Mouse (Mus musculus): ENCODE measurements around the gene Tbx15. TPM values are rescaled to one million over a fixed set of nuclear protein-coding genes. Genes with fewer than 3 reads are reported as not detected.

Tbx15 gene
- total RNA-seq, 1 experiment = 1.4 TPM

- Histone ChIP-seq H3K4me3 (ENCODE audit: insufficient read depth in 1 of 2, low read depth in 1 of 2, low read length in 2 of 2, poor library complexity in 1 of 2, severe bottlenecking in 1 of 2) (no peak overlapping the region; a peak in 1 of 4 replicates), H3K27ac (ENCODE audit: insufficient read depth, low read depth, low read length, poor library complexity, severe bottlenecking) (no peak overlapping the region), H3K36me3 (ENCODE audit: control insufficient read depth, insufficient read depth, low read length, poor library complexity, severe bottlenecking) (no peaks in the 10 kb centered on the region), H3K9me3 (ENCODE audit: control insufficient read depth, insufficient read depth, low read depth, low read length) (no peaks in the 10 kb centered on the region), H3K9ac (ENCODE audit: insufficient read depth, low read depth, low read length, poor library complexity, severe bottlenecking) (no peak overlapping the region; the same call in 1 of the 2 replicates), H3K4me1 (ENCODE audit: control insufficient read depth in 2 of 2, insufficient read depth in 2 of 2, low read length in 2 of 2, poor library complexity in 1 of 2) (peaks cover 0 to 6% of the 10 kb centered on the region in 2 experiments; a peak in 1 of 4 replicates)
- in situ Hi-C loops (cut with MboI; ENCODE audit: low sequenced_read_pairs in 2 of 2, unreplicated experiment in 2 of 2) = no loop called here
- no peak for TF ChIP-seq CHD2 (IDR thresholded peaks at IDR 0.05; ENCODE audit: low read depth, low read length)
- TF ChIP-seq ZNF384 (IDR thresholded peaks at IDR 0.05; ENCODE audit: low read depth, low read length) = no peak
- TF ChIP-seq MAFK (IDR thresholded peaks at IDR 0.05; ENCODE audit: insufficient read depth, low read depth, low read length) = no peak
- no peak for TF ChIP-seq HCFC1 (IDR thresholded peaks at IDR 0.05; ENCODE audit: borderline replicate concordance, insufficient read depth, low read length)
- no peak for TF ChIP-seq ZC3H11A (IDR thresholded peaks at IDR 0.05; ENCODE audit: borderline replicate concordance, low read depth, low read length)
- no peak for DNase-seq (ENCODE audit: low read depth, low spot score)
These were observed 21.2 kb downstream of the Tbx15 start for GRCm38 (mm10) chr3:99261371-99261791.

GRCm38 (mm10) chr3:99261986-99262385 lies 21.8 kb downstream of the Tbx15 start:
- Histone ChIP-seq H3K4me1 (ENCODE audit: control insufficient read depth in 2 of 2, insufficient read depth in 2 of 2, low read length in 2 of 2, poor library complexity in 1 of 2) (peaks cover 0 to 6% of the 10 kb centered on the region in 2 experiments; a peak in 1 of 4 replicates), H3K4me3 (ENCODE audit: insufficient read depth in 1 of 2, low read depth in 1 of 2, low read length in 2 of 2, poor library complexity in 1 of 2, severe bottlenecking in 1 of 2) (no peak overlapping the region)

DNA sequence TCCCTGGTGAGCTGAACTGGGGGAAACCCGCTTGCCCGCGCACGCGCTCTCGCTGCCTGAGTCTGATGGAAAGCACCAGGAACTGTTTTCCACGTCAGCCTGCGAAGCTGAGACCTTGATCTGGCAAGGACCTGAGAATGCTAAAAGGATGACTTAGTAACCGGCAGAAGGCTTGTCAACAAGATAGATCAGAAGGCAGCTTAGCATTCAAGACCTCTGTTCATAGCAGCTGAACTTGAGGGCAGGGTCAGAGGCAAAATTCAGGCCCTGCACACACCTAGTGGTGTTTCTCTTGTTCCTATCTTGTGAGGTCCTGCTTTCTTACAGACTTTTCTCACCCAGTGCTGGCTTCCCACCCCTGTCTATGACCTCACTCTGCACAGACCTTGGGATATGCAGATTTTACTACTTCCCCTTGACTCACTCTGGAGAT lies 23.3 kb downstream of the Tbx15 start:
- H3K4me1 ChIP-seq (ENCODE audit: control insufficient read depth in 2 of 2, insufficient read depth in 2 of 2, low read length in 2 of 2, poor library complexity in 1 of 2) = peaks cover 0 to 2% of the 10 kb centered on the region in 2 experiments; a peak in 1 of 4 replicates
- no peak for TF ChIP-seq HCFC1 (IDR thresholded peaks at IDR 0.05; ENCODE audit: borderline replicate concordance, insufficient read depth, low read length)
- TF ChIP-seq ZNF384 (IDR thresholded peaks at IDR 0.05; ENCODE audit: low read depth, low read length) = no peak
- TF ChIP-seq CHD2 (IDR thresholded peaks at IDR 0.05; ENCODE audit: low read depth, low read length) = no peak
- no peak for TF ChIP-seq ZC3H11A (IDR thresholded peaks at IDR 0.05; ENCODE audit: borderline replicate concordance, low read depth, low read length)
- TF ChIP-seq MAFK (IDR thresholded peaks at IDR 0.05; ENCODE audit: insufficient read depth, low read depth, low read length) = no peak
- no peaks in the 10 kb centered on the region for H3K36me3 ChIP-seq (ENCODE audit: control insufficient read depth, insufficient read depth, low read length, poor library complexity, severe bottlenecking)
- no peak for DNase-seq (ENCODE audit: low read depth, low spot score)
- H3K9me3 ChIP-seq (ENCODE audit: control insufficient read depth, insufficient read depth, low read depth, low read length) = no peaks in the 10 kb centered on the region
- H3K4me3 ChIP-seq (ENCODE audit: insufficient read depth in 1 of 2, low read depth in 1 of 2, low read length in 2 of 2, poor library complexity in 1 of 2, severe bottlenecking in 1 of 2) = no peak overlapping the region
- no peak overlapping the region for H3K27ac ChIP-seq (ENCODE audit: insufficient read depth, low read depth, low read length, poor library complexity, severe bottlenecking)
- in situ Hi-C loops (cut with MboI; ENCODE audit: low sequenced_read_pairs in 2 of 2, unreplicated experiment in 2 of 2) = no loop called here
- no peak overlapping the region for H3K9ac ChIP-seq (ENCODE audit: insufficient read depth, low read depth, low read length, poor library complexity, severe bottlenecking)

More at GRCm38 (mm10) chr3:99261986-99262385, 21.8 kb downstream of the Tbx15 start:
- Histone ChIP-seq H3K27ac (ENCODE audit: insufficient read depth, low read depth, low read length, poor library complexity, severe bottlenecking) (no peak overlapping the region), H3K9me3 (ENCODE audit: control insufficient read depth, insufficient read depth, low read depth, low read length) (no peaks in the 10 kb centered on the region), H3K9ac (ENCODE audit: insufficient read depth, low read depth, low read length, poor library complexity, severe bottlenecking) (no peak overlapping the region), H3K36me3 (ENCODE audit: control insufficient read depth, insufficient read depth, low read length, poor library complexity, severe bottlenecking) (no peaks in the 10 kb centered on the region)
- in situ Hi-C loops (cut with MboI; ENCODE audit: low sequenced_read_pairs in 2 of 2, unreplicated experiment in 2 of 2) = no loop called here
- TF ChIP-seq ZNF384 (IDR thresholded peaks at IDR 0.05; ENCODE audit: low read depth, low read length) (no peak), MAFK (IDR thresholded peaks at IDR 0.05; ENCODE audit: insufficient read depth, low read depth, low read length) (no peak), ZC3H11A (IDR thresholded peaks at IDR 0.05; ENCODE audit: borderline replicate concordance, low read depth, low read length) (no peak), CHD2 (IDR thresholded peaks at IDR 0.05; ENCODE audit: low read depth, low read length) (no peak), HCFC1 (IDR thresholded peaks at IDR 0.05; ENCODE audit: borderline replicate concordance, insufficient read depth, low read length) (no peak)
- no peak for DNase-seq (ENCODE audit: low read depth, low spot score)

GRCm38 (mm10) chr3:99264695-99265094 lies 24.5 kb downstream of the Tbx15 start:
- TF ChIP-seq ZNF384 (IDR thresholded peaks at IDR 0.05; ENCODE audit: low read depth, low read length) (no peak), HCFC1 (IDR thresholded peaks at IDR 0.05; ENCODE audit: borderline replicate concordance, insufficient read depth, low read length) (no peak), CHD2 (IDR thresholded peaks at IDR 0.05; ENCODE audit: low read depth, low read length) (no peak), MAFK (IDR thresholded peaks at IDR 0.05; ENCODE audit: insufficient read depth, low read depth, low read length) (no peak), ZC3H11A (IDR thresholded peaks at IDR 0.05; ENCODE audit: borderline replicate concordance, low read depth, low read length) (no peak)
- no peaks in the 10 kb centered on the region for H3K36me3 ChIP-seq (ENCODE audit: control insufficient read depth, insufficient read depth, low read length, poor library complexity, severe bottlenecking)
- H3K4me1 ChIP-seq (ENCODE audit: control insufficient read depth in 2 of 2, insufficient read depth in 2 of 2, low read length in 2 of 2, poor library complexity in 1 of 2) = peaks cover 0 to 2% of the 10 kb centered on the region in 2 experiments; a peak in 1 of 4 replicates
- no peak for DNase-seq (ENCODE audit: low read depth, low spot score)
- H3K27ac ChIP-seq (ENCODE audit: insufficient read depth, low read depth, low read length, poor library complexity, severe bottlenecking) = no peak overlapping the region
- no peaks in the 10 kb centered on the region for H3K9me3 ChIP-seq (ENCODE audit: control insufficient read depth, insufficient read depth, low read depth, low read length)
- H3K4me3 ChIP-seq (ENCODE audit: insufficient read depth in 1 of 2, low read depth in 1 of 2, low read length in 2 of 2, poor library complexity in 1 of 2, severe bottlenecking in 1 of 2) = no peak overlapping the region
- no peak overlapping the region for H3K9ac ChIP-seq (ENCODE audit: insufficient read depth, low read depth, low read length, poor library complexity, severe bottlenecking)
- in situ Hi-C loops (cut with MboI; ENCODE audit: low sequenced_read_pairs in 2 of 2, unreplicated experiment in 2 of 2) = no loop called here
